Mouse (Mus musculus): ENCODE measurements around the gene Chfr.

GRCm38 (mm10) chr5:110204777-110205176, 69.1 kb downstream of the Chfr start:
- TF ChIP-seq CTCF (IDR thresholded peaks at IDR 0.05; ENCODE audit: low read depth) (peak; percentile 72), EP300 (IDR thresholded peaks at IDR 0.05; ENCODE audit: low read depth) (no peak)

Measured in liver, embryonic 14.5 days (tissue).